Mouse (Mus musculus) kidney, postnatal 25 days (tissue): ENCODE results near the gene Pik3r2.
"Not testable (repeated sequence)": the region's sequence is repeated elsewhere in the genome, so short reads cannot be mapped to it uniquely, and the experiment has no call there.

ENCODE experiments used
- DNase-seq, 2 experiments: peaks; one replicate each; pipeline ENCODE4 v3.0.0; 2021; ENCODE audit warnings: mixed read lengths in 2 of 2

Gene Pik3r2

DNA sequence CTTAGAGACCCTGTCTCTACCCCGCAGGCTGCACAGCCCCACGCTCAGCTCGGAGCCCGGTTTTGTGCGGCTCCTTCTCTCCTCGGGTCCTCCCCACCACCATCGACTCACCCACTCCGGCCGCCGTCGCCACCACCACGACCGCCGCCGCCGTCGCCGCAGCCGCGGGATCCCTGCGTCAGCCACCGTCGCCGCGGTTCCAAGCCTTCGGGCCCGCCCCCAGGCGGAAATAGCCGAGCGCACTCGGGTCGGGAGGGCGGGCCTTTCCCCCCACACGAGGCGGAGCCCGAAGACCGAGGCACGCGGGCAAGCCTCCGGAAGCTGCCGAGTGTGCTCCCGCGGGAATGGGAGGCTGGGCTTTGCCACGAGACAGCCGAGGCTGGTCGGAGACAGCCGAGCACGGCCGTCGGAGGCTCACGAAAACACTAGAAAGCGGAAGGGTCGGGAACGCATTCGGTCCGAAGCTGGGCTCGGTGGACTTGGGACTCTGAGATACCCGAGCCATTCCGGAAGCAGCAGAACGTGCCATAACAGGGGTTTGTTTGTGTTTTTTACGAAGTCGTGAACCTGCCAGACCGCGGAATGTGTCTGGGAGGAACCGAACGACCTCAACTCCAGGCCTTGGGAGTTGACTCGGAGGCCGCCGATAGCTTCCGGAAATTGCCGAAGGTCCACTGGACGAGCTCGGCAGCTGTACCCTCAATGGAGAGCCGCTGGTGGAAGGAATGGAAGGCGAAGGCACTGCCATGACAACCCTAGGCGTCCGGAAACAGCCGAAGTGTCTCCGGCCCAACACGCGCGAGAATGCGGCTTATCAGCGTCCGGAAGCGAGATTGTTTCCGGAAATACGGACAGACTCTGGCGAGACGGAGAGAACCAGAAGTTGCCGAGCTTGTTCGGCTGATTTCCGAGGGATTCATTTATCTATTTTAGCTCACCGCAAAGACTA lies at the start of gene Pik3r2:
Gene Pik3r2 (minus strand): TSS at position 218 of the 949 bp plus-strand sequence.
- peak; percentile 98 to 99 for DNase-seq

GRCm38 (mm10) chr8:70825816-70826215 lies 49.3 kb upstream of the Pik3r2 start:
- DNase-seq, result peak in 1 of 2 experiments; percentile 63

DNA sequence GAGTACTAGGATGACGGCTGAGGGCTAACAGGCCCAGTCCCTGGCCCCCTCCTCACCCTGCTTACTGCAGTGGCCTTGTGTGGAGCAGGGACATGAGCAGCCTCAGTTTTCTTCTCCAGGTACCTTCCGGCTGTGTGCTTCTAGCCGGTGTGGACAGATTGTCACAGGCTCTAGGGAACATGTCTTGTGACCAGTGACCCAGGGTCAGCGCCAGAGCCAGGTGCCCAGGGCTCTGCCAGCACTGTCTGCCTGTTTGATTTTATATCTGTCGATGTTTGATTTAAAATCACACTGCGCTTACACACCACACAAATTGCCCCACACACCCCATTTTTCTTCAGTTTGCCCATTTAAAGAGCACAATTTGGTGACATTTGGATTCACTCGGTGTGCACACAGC lies 47.3 kb upstream of the Pik3r2 start:
- DNase-seq, result no peak

DNA sequence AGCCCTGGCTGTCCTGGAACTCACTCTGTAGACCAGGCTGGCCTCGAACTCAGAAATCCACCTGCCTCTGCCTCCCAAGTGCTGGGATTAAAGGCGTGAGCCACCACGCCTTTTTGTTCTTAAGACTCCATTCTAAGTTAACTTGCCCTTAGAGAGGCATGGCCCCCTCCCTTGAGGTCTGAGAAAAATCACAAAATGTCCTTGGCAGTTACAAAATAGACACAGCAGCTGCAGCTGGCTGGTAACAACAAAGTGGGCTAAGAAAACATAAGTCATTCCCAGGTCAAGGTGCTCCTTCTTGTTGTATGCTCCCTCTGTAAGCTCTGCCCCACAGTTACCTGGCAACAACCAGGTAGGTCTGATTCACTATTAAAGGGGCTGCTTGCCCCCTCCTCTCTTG lies 46.1 kb upstream of the Pik3r2 start:
- not testable (repeated sequence) for DNase-seq

DNA sequence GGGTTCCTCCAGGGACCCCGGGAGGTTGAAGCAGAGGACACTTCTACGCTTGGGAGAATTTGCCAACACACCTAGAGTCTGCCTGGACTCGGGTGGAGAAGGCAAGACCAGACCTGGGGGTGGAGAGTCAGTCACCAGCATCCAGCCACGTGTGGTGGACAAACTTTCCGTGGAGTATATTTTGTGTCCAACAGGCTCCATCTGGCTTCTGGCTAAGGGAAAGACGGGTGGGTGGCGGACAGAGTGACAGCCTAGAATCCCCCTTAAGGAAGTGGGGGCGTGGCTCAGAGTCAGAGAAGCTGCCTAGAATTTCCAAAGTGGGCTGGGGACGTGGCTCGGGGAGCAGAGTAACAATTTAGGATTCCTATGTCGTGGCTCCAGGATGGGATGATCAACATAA lies 45.5 kb upstream of the Pik3r2 start:
- DNase-seq, result no peak

- DNase-seq, result peak; percentile 71 to 73
Observed at GRCm38 (mm10) chr8:70821399-70821962, 45.0 kb upstream of the Pik3r2 start.

DNA sequence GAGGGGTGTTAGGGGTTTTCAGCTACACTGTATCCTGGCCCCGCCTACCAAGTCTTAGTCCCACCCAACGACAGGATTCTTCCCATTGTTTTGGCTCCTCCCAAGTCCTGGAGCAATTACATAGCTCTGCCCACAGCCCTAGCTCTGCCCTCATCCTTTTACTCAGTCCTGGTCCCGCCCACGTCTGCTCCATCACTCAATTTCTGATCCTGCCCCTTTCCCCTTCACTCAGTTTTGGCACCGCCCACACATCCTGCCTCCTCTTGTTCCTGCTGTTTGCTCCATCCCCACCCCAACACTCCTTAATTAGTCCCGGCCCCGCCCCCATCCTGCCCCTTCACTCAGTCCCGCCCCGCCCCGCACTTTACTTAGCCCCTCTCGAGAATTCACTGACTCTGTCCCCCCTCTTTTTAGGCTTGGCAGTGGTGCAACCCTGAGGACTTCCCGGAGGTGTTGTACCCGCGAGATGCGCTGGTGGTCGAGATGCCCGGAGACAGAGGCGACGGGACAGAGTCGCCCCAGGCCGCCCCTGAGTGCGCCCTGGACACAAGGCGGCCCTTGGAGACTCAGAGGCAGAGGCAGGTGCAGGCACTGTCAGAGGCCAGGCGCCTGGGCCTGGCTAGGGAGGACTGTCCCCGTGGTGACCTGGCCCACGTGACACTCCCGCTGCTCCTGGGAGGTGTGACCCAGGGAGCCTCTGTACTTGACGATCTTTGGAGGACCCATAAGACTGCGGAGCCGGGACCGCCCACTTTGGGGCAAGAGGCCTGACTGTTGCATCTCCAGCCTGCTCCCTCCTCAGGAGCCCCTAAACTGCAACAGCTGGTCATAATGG lies 43.8 kb upstream of the Pik3r2 start:
- DNase-seq, result peak; percentile 82 to 89

DNA sequence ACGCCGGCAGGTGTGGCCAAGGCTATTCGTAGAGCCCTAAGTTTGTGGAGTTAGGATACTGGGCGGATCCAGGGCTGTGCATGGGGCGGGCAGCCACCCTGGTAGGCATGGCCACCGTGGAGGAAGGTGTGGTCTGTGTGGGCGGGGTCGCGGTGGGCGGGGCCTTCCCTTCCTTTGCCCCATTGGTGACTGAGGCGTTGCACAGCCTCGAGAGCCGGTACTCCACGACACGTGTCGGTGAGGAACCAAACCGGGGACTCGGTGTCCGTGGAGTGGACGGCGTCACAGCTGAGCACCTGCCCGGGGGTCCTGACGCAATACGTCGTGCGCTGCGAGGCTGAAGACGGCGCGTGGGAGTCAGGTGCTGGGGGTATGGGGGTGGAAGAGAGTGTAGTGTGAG lies 40.2 kb upstream of the Pik3r2 start:
- peak; percentile 58 to 76 for DNase-seq

DNA sequence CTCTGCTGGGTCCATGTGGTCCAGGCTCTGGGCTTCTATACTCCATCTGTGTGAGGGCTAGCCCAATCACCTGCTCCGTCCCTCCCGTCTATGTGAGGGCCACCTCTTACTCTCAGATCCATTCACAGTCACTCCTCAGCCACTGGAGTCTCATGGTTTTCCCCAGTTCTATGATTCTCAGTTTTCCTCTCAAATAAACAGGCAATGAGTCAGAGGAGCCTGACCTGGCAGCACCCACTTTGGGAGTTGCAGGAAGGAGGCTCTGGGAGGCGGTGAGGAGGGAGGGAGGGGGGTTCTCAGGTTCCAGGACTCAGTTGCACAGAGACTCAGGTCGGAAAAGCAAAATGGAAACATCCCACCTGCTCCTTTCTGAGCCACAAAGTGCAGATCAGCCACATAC lies 36.4 kb upstream of the Pik3r2 start:
- DNase-seq, result no peak

DNA sequence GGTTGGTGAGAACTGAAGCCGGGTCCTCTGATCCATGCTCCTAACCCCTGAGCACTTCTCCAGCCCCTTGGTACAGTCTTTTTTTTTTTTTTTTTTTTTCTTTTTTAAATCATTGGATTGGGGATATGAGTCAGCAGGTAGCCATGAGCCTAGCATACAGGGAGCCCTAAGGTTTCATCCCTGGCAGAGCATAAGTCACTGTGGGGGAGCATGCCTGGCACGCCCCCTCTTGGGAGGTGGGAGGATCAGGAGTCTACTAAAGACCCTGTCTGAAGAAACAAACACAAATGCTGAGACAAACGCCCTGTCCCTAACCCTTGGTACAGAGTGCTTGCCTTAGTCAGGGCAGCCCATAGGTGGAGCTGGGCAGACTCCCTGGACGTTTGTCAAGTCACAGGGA lies 35.5 kb upstream of the Pik3r2 start:
- DNase-seq, result no peak

- no peak for DNase-seq
Observed at GRCm38 (mm10) chr8:70810962-70811680, 34.6 kb upstream of the Pik3r2 start.

- DNase-seq, result no peak
Observed at GRCm38 (mm10) chr8:70808955-70809701, 32.6 kb upstream of the Pik3r2 start.

GRCm38 (mm10) chr8:70808239-70808638 lies 31.7 kb upstream of the Pik3r2 start, which contains the start of gene Il12rb1:
Gene Il12rb1 (plus strand): TSS chr8:70808449.
- no peak for DNase-seq

GRCm38 (mm10) chr8:70807304-70807703 lies 30.8 kb upstream of the Pik3r2 start:
- DNase-seq, result no peak

DNA sequence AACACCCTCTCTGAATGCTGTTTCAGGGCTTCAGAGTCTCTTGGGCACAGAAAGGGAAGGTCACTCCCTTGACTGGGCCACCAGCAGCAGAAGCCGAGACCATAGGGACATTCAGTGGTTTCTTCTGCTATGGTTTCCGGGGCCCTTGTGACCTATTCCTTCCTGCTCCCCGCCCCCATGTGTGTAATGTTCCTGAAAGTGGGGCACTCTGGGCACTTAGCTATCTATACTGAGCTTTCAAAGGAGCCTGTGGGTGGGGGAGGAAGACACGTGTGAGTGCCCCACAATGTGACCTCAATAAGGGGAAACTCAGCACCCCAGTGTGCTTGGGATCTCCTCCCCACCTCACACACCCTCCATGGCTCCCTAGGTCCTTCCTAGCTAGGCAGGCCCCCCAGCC lies 30.0 kb upstream of the Pik3r2 start:
- DNase-seq, result no peak

DNA sequence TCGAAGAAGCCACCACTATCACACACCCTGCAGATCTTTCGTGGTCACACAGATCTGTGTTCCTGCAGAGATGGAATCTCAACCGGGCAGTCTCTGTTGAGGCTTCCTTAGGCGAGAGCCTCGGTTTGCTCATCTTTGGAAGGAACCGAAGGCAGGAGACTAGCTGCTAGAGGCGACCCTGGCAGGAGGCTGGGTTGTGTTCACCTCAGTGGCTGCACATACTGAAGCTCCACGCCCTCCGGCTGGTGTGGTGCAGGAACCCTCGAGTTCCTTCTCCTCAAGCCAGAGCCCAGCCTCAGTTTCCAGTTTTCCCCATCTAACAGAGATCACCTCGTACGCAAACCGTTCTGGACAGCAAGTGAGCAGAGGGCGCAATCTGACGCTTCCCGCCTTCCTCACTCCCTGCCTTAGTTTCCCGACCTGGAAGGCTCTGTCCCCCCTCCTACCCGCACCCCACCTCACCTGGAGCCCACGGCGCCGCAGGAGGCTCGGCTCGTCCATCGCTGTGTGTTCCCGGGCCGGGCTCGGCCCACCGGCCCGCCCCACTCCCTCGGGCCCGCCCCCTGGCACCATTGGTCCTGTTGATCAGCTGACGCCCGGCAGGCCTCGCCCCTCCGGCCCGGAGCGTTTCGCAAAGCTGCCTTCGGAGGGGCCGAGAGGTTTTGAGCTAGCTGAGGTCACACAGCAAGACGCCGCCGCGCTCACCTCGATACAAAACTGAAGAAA lies 28.1 kb upstream of the Pik3r2 start, which contains the start of gene Mast3:
Gene Mast3 (minus strand): TSS at position 574 of the 726 bp plus-strand sequence.
- peak; percentile 92 to 96 for DNase-seq

DNA sequence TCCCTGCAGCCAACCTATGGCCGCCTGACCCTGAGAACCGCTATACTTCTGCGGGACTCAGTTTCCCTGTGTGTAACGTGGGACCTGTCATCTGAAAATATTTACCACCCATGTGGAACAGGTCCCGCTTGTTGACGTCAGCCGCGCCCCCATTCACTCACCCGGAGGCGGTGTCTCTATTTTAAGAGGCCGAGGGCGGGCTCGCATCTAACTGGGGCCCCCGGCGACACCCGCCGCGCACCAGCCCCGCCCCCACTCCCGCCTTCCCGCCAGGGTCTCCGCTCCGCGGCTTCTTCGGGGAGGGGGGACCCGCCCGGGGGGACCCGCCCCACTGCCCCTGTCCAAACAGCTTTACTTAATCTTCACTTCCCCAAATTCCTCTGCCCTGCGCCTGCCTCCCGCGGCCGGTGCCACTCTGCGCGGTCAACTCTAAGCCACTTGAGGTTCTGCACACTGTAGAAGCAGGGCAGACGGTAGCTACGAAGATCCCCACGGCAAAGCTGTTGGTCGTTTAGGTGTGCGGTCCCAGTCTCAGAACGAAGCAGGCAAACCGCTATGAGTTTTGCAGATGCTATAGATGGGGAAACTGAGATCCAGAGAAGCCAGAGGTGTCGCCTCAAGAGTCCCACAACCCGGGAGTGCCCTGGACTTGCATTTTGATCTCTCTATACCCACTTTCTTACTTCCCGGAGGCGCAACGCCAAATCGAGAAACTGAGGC lies 27.4 kb upstream of the Pik3r2 start:
- DNase-seq, result peak in 1 of 2 experiments; percentile 27

GRCm38 (mm10) chr8:70802786-70803510 lies 26.4 kb upstream of the Pik3r2 start:
- DNase-seq, result no peak

DNA sequence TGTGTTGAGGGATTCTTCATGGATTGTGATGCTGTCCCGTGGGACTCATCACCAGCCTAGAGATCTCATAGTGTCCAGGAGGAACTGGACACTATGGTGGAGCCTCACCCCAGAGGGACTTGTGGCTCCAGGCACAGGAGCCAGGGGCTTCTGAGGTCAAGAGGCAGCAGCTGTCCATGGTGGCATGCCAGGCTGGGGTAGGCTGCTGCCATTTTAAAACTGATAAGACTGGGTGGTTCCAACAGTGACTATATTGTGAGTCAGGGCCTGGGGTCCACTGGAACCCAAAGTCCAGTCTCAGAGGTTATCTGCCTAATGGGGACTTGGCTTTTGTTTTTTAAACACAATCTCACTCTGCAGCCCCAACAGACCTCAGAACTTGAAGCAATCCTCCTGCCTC lies 25.3 kb upstream of the Pik3r2 start:
- no peak for DNase-seq
